Mouse (Mus musculus): ENCODE data around the gene Pter. TPM values are rescaled to one million over a fixed set of nuclear protein-coding genes. Genes with fewer than 3 reads are reported as not detected.

The Pter gene
- 4.1 and 5.6 TPM in 2 replicates for polyA plus RNA-seq (2015; fragmentation: Nextera tagmentation; extraction: Ambion mirVana)

GRCm38 (mm10) chr2:12923804-12924591 is at the start of gene Pter:
Gene Pter (plus strand): TSS chr2:12924041.
- Histone ChIP-seq H3K27me3 (no peaks in the 10 kb centered on the region), H3K4me1 (replicated peaks) (peaks cover 14% of the 10 kb centered on the region), H3K9ac (replicated peaks) (peak within 1 kb of the TSS; percentile 53; the same call in 1 of the 2 replicates), H3K9me3 (no peaks in the 10 kb centered on the region), H3K36me3 (no peaks in the 10 kb centered on the region), H3K4me3 (replicated peaks) (peak within 1 kb of the TSS; percentile 40), H3K27ac (no peak within 1 kb of the TSS), H3K4me2 (replicated peaks) (peak within 1 kb of the TSS; percentile 70)
- peak; percentile 93 for ATAC-seq
- under 1% methylated on average over 24 of the region's 24 CpGs for WGBS

DNA sequence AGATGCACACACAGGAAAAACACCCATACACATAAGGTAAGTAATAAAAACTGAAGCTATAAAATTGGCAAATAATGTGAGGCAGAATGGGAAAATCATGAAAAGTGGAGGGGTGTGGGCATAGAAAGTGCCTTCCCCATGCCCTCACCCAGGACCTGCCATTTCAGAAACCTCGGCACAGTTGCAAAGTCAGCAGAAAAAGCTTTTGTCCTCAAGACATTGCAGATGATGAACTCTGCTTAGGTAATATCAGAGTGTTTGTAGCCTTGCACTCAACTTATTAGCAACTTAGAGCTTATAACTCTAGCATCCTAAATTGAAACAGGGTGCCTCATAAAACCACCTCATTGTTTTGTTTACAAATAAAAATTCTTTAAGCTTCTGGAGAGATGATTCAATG is 49.6 kb upstream of the Pter start:
- Histone ChIP-seq H3K9me3 (no peaks in the 10 kb centered on the region), H3K4me1 (replicated peaks) (no peaks in the 10 kb centered on the region), H3K9ac (replicated peaks) (no peak overlapping the region), H3K27me3 (no peaks in the 10 kb centered on the region), H3K4me3 (replicated peaks) (no peak overlapping the region), H3K36me3 (no peaks in the 10 kb centered on the region), H3K4me2 (replicated peaks) (no peak overlapping the region), H3K27ac (no peak overlapping the region)
- ATAC-seq = no peak
- 80% methylated on average over 1 of the region's 1 CpGs for WGBS

- no peak for ATAC-seq
- H3K4me1 ChIP-seq (replicated peaks) = no peaks in the 10 kb centered on the region
Observed at GRCm38 (mm10) chr2:12879492-12879891, 44.3 kb upstream of the Pter start.

DNA sequence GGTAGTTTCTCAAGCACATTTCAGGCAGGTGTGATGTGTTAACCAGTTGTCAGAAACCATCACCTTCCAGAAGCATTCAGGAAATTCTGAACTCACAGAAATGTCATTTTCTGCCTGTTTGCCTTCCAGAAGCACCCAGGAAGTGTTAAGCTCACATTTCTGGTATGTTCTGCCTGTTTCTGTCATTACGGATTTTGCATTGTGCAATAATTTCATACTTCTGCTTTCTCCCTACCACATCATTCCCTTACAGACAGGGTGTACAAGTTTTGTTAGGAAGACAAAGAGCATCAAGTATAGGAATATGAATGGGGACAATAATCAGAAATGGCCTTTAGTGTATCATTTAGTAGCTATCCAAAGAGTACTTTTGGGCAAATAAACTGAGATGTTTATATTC is 42.8 kb upstream of the Pter start:
- Histone ChIP-seq H3K4me1 (replicated peaks) (no peaks in the 10 kb centered on the region), H3K36me3 (no peaks in the 10 kb centered on the region), H3K9me3 (no peaks in the 10 kb centered on the region), H3K4me2 (replicated peaks) (no peak overlapping the region), H3K27ac (no peak overlapping the region), H3K9ac (replicated peaks) (no peak overlapping the region), H3K4me3 (replicated peaks) (no peak overlapping the region), H3K27me3 (no peaks in the 10 kb centered on the region)
- 92% methylated on average over 1 of the region's 1 CpGs for WGBS
- no peak for ATAC-seq

More at GRCm38 (mm10) chr2:12879492-12879891, 44.3 kb upstream of the Pter start:
- Histone ChIP-seq H3K4me2 (replicated peaks) (no peak overlapping the region), H3K27me3 (no peaks in the 10 kb centered on the region), H3K9ac (replicated peaks) (no peak overlapping the region), H3K4me3 (replicated peaks) (no peak overlapping the region), H3K36me3 (no peaks in the 10 kb centered on the region), H3K27ac (no peak overlapping the region), H3K9me3 (no peaks in the 10 kb centered on the region)
- 77% methylated on average over 2 of the region's 2 CpGs for WGBS

- H3K27ac ChIP-seq = no peak overlapping the region
- H3K9ac ChIP-seq (replicated peaks) = no peak overlapping the region
- no peaks in the 10 kb centered on the region for H3K36me3 ChIP-seq
- WGBS = 73% methylated on average over 10 of the region's 10 CpGs
- no peak overlapping the region for H3K4me3 ChIP-seq (replicated peaks)
- H3K4me2 ChIP-seq (replicated peaks) = no peak overlapping the region
- H3K4me1 ChIP-seq (replicated peaks) = no peaks in the 10 kb centered on the region
- H3K9me3 ChIP-seq = no peaks in the 10 kb centered on the region
- peak; percentile 75 for ATAC-seq
- no peaks in the 10 kb centered on the region for H3K27me3 ChIP-seq
Observed at GRCm38 (mm10) chr2:12883276-12883914, 40.4 kb upstream of the Pter start.

DNA sequence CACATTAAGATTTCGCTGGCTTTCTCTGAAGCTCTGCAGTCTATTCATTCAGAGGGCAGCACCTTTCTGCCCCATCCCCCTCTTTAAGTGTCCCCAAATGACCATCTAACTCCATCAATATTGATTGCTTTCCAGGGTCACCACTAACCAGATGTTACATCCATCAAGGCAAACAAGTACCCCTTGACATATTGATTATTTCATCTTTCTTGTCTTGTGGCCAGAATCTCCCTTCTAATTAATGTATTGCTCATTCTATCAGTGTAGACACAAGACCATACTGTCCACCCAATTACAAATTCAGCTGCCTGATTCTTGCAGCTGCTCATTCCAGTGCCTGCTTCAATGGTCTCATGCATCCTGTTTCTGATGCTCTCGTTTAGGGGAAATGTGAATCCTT is 36.8 kb upstream of the Pter start:
- Histone ChIP-seq H3K4me3 (replicated peaks) (no peak overlapping the region), H3K4me1 (replicated peaks) (no peaks in the 10 kb centered on the region), H3K9me3 (no peaks in the 10 kb centered on the region), H3K4me2 (replicated peaks) (no peak overlapping the region), H3K27ac (no peak overlapping the region), H3K36me3 (no peaks in the 10 kb centered on the region), H3K9ac (replicated peaks) (no peak overlapping the region), H3K27me3 (no peaks in the 10 kb centered on the region)
- 60% methylated on average over 2 of the region's 2 CpGs for WGBS
- no peak for ATAC-seq

GRCm38 (mm10) chr2:12905786-12906185 is 18.1 kb upstream of the Pter start:
- 93% methylated on average over 1 of the region's 1 CpGs for WGBS
- no peak for ATAC-seq
- Histone ChIP-seq H3K4me3 (replicated peaks) (no peak overlapping the region), H3K27ac (no peak overlapping the region), H3K9me3 (no peaks in the 10 kb centered on the region), H3K36me3 (no peaks in the 10 kb centered on the region), H3K4me2 (replicated peaks) (no peak overlapping the region), H3K27me3 (no peaks in the 10 kb centered on the region), H3K9ac (replicated peaks) (no peak overlapping the region), H3K4me1 (replicated peaks) (no peaks in the 10 kb centered on the region)

- no peaks in the 10 kb centered on the region for H3K36me3 ChIP-seq
- no peak overlapping the region for H3K4me2 ChIP-seq (replicated peaks)
- no peaks in the 10 kb centered on the region for H3K27me3 ChIP-seq
- no peaks in the 10 kb centered on the region for H3K9me3 ChIP-seq
- no peak overlapping the region for H3K9ac ChIP-seq (replicated peaks)
- H3K4me1 ChIP-seq (replicated peaks) = peaks cover 14% of the 10 kb centered on the region
- H3K4me3 ChIP-seq (replicated peaks) = no peak overlapping the region
- H3K27ac ChIP-seq = no peak overlapping the region
- no peak for ATAC-seq
- WGBS = 91% methylated on average over 1 of the region's 1 CpGs
Observed at GRCm38 (mm10) chr2:12925643-12926042, 1.8 kb downstream of the Pter start.

GRCm38 (mm10) chr2:12930338-12930737 is 6.5 kb downstream of the Pter start:
- H3K27me3 ChIP-seq = no peaks in the 10 kb centered on the region
- no peak for ATAC-seq
- 80% methylated on average over 2 of the region's 2 CpGs for WGBS

GRCm38 (mm10) chr2:12933905-12934304 is 10.1 kb downstream of the Pter start:
- no peaks in the 10 kb centered on the region for H3K9me3 ChIP-seq

More at GRCm38 (mm10) chr2:12930338-12930737, 6.5 kb downstream of the Pter start:
- no peaks in the 10 kb centered on the region for H3K36me3 ChIP-seq
- no peaks in the 10 kb centered on the region for H3K4me1 ChIP-seq (replicated peaks)
- H3K27ac ChIP-seq = no peak overlapping the region
- H3K9ac ChIP-seq (replicated peaks) = no peak overlapping the region
- H3K9me3 ChIP-seq = no peaks in the 10 kb centered on the region
- no peak overlapping the region for H3K4me2 ChIP-seq (replicated peaks)
- H3K4me3 ChIP-seq (replicated peaks) = no peak overlapping the region

GRCm38 (mm10) chr2:12935286-12935685 is 11.4 kb downstream of the Pter start:
- Histone ChIP-seq H3K9me3 (no peaks in the 10 kb centered on the region), H3K4me3 (replicated peaks) (no peak overlapping the region), H3K4me1 (replicated peaks) (no peaks in the 10 kb centered on the region), H3K27ac (no peak overlapping the region), H3K9ac (replicated peaks) (no peak overlapping the region), H3K27me3 (no peaks in the 10 kb centered on the region), H3K4me2 (replicated peaks) (no peak overlapping the region), H3K36me3 (no peaks in the 10 kb centered on the region)
- no peak for ATAC-seq
- 83% methylated on average over 2 of the region's 2 CpGs for WGBS

More at GRCm38 (mm10) chr2:12933905-12934304, 10.1 kb downstream of the Pter start:
- no peaks in the 10 kb centered on the region for H3K4me1 ChIP-seq (replicated peaks)
- H3K4me3 ChIP-seq (replicated peaks) = no peak overlapping the region
- no peaks in the 10 kb centered on the region for H3K36me3 ChIP-seq
- H3K4me2 ChIP-seq (replicated peaks) = no peak overlapping the region
- WGBS = 95% methylated on average over 2 of the region's 2 CpGs
- no peak overlapping the region for H3K9ac ChIP-seq (replicated peaks)
- ATAC-seq = no peak
- no peak overlapping the region for H3K27ac ChIP-seq
- H3K27me3 ChIP-seq = no peaks in the 10 kb centered on the region

- no peak overlapping the region for H3K9ac ChIP-seq (replicated peaks)
- peak; percentile 81 for ATAC-seq
- no peak overlapping the region for H3K4me2 ChIP-seq (replicated peaks)
- 75% methylated on average over 10 of the region's 10 CpGs for WGBS
- H3K4me3 ChIP-seq (replicated peaks) = no peak overlapping the region
- H3K9me3 ChIP-seq = no peaks in the 10 kb centered on the region
- no peak overlapping the region for H3K27ac ChIP-seq
- H3K36me3 ChIP-seq = no peaks in the 10 kb centered on the region
- H3K27me3 ChIP-seq = no peaks in the 10 kb centered on the region
- no peaks in the 10 kb centered on the region for H3K4me1 ChIP-seq (replicated peaks)
Observed at GRCm38 (mm10) chr2:12937461-12938217, 13.8 kb downstream of the Pter start.
